Mouse (Mus musculus) brain, adult 2 months (tissue): Measurements from ENCODE around the gene Gnb4.

ENCODE experiments used
- DNase-seq: peaks from one replicate; pipeline ENCODE4 v3.0.0; 2011; ENCODE audit warnings: low read depth, low spot score

Gnb4 gene

GRCm38 (mm10) chr3:32616331-32617052 lies at the start of gene Gnb4:
Gene Gnb4 (minus strand): TSS chr3:32616585.
- DNase-seq = no peak

- DNase-seq = no peak
Observed at GRCm38 (mm10) chr3:32661556-32661930, 45.2 kb upstream of the Gnb4 start.

GRCm38 (mm10) chr3:32660831-32661555 lies 44.6 kb upstream of the Gnb4 start:
- peak; percentile 9 for DNase-seq

GRCm38 (mm10) chr3:32660276-32660675 lies 43.9 kb upstream of the Gnb4 start:
- peak; percentile 70 for DNase-seq

GRCm38 (mm10) chr3:32659506-32659905 lies 43.1 kb upstream of the Gnb4 start:
- DNase-seq = peak; percentile 10

- no peak for DNase-seq
Observed at GRCm38 (mm10) chr3:32658821-32659220, 42.4 kb upstream of the Gnb4 start.

- DNase-seq = no peak
Observed at GRCm38 (mm10) chr3:32658401-32658800, 42.0 kb upstream of the Gnb4 start.

GRCm38 (mm10) chr3:32656398-32656994 lies 40.1 kb upstream of the Gnb4 start:
- DNase-seq = no peak

GRCm38 (mm10) chr3:32655994-32656393 lies 39.6 kb upstream of the Gnb4 start:
- peak; percentile 10 for DNase-seq

GRCm38 (mm10) chr3:32652739-32653138 lies 36.4 kb upstream of the Gnb4 start:
- peak; percentile 7 for DNase-seq

GRCm38 (mm10) chr3:32649284-32649683 lies 32.9 kb upstream of the Gnb4 start:
- no peak for DNase-seq

GRCm38 (mm10) chr3:32646918-32647317 lies 30.5 kb upstream of the Gnb4 start:
- DNase-seq = peak; percentile 57

GRCm38 (mm10) chr3:32644751-32645150 lies 28.4 kb upstream of the Gnb4 start:
- no peak for DNase-seq

- DNase-seq = peak; percentile 29
Observed at GRCm38 (mm10) chr3:32642116-32642515, 25.7 kb upstream of the Gnb4 start.

GRCm38 (mm10) chr3:32638240-32638639 lies 21.9 kb upstream of the Gnb4 start:
- DNase-seq = no peak

- peak; percentile 50 for DNase-seq
Observed at GRCm38 (mm10) chr3:32632760-32633264, 16.4 kb upstream of the Gnb4 start.

GRCm38 (mm10) chr3:32630210-32630609 lies 13.8 kb upstream of the Gnb4 start:
- no peak for DNase-seq

- no peak for DNase-seq
Observed at GRCm38 (mm10) chr3:32628141-32628540, 11.8 kb upstream of the Gnb4 start.

GRCm38 (mm10) chr3:32622106-32622505 lies 5.7 kb upstream of the Gnb4 start:
- no peak for DNase-seq

- DNase-seq = no peak
Observed at GRCm38 (mm10) chr3:32621658-32622057, 5.3 kb upstream of the Gnb4 start.

GRCm38 (mm10) chr3:32617053-32617642 lies 763 bp upstream of the Gnb4 start:
- peak; percentile 41 for DNase-seq

- no peak for DNase-seq
Observed at GRCm38 (mm10) chr3:32616006-32616330, 417 bp downstream of the Gnb4 start.
